Mouse (Mus musculus): ENCODE measurements at regions not wholly inside any gene's neighbourhood (a gene's known extent, or its start where the extent isn't known, plus 50 kb on each side); places are given as distances from the start of the nearest gene placed in this dataset.

GRCm38 (mm10) chr13:107177595-107177994 is 155.7 kb upstream of the Kif2a start:
- DNase-seq (ENCODE audit: low spot score in 2 of 2) = no peak

GRCm38 (mm10) chr13:107175891-107176290 is 154.0 kb upstream of the Kif2a start:
- DNase-seq (ENCODE audit: low spot score in 2 of 2) = no peak

GRCm38 (mm10) chr13:107168599-107169149 is 146.7 kb upstream of the Kif2a start:
- peak in 1 of 2 experiments; percentile 13 for DNase-seq (ENCODE audit: low spot score in 2 of 2)

- no peak for DNase-seq (ENCODE audit: low spot score in 2 of 2)
Measured at GRCm38 (mm10) chr13:107167856-107168598, 146.1 kb upstream of the Kif2a start.

- DNase-seq (ENCODE audit: low spot score in 2 of 2) = no peak
Measured at GRCm38 (mm10) chr13:107151548-107151947, 129.6 kb upstream of the Kif2a start.

- DNase-seq (ENCODE audit: low spot score in 2 of 2) = no peak
Measured at GRCm38 (mm10) chr13:107141209-107141608, 119.3 kb upstream of the Kif2a start.

- no peak for DNase-seq (ENCODE audit: low spot score in 2 of 2)
Measured at GRCm38 (mm10) chr13:107134125-107134524, 112.2 kb upstream of the Kif2a start.

- DNase-seq (ENCODE audit: low spot score in 2 of 2) = no peak
Measured at GRCm38 (mm10) chr13:107126636-107127035, 104.7 kb upstream of the Kif2a start.

GRCm38 (mm10) chr13:107124130-107124668 is 102.3 kb upstream of the Kif2a start:
- DNase-seq (ENCODE audit: low spot score in 2 of 2) = no peak

- peak; percentile 62 to 69 for DNase-seq (ENCODE audit: low spot score in 2 of 2)
Measured at GRCm38 (mm10) chr13:107113949-107114690, 92.2 kb upstream of the Kif2a start.

GRCm38 (mm10) chr13:107108045-107108444 is 86.1 kb upstream of the Kif2a start:
- no peak for DNase-seq (ENCODE audit: low spot score in 2 of 2)

GRCm38 (mm10) chr13:107107572-107107971 is 85.6 kb upstream of the Kif2a start:
- no peak for DNase-seq (ENCODE audit: low spot score in 2 of 2)

GRCm38 (mm10) chr13:107105510-107105909 is 83.6 kb upstream of the Kif2a start:
- peak in 1 of 2 experiments; percentile 48 for DNase-seq (ENCODE audit: low spot score in 2 of 2)

- DNase-seq (ENCODE audit: low spot score in 2 of 2) = peak; percentile 64 to 78
Measured at GRCm38 (mm10) chr13:107101598-107101997, 79.7 kb upstream of the Kif2a start.

GRCm38 (mm10) chr13:107100852-107101325 is 79.0 kb upstream of the Kif2a start:
- peak in 1 of 2 experiments; percentile 24 for DNase-seq (ENCODE audit: low spot score in 2 of 2)

- DNase-seq (ENCODE audit: low spot score in 2 of 2) = no peak
Measured at GRCm38 (mm10) chr13:107100116-107100515, 78.2 kb upstream of the Kif2a start.

GRCm38 (mm10) chr13:107097005-107097404 is 75.1 kb upstream of the Kif2a start:
- DNase-seq (ENCODE audit: low spot score in 2 of 2) = no peak

GRCm38 (mm10) chr13:107094976-107095716 is 73.2 kb upstream of the Kif2a start:
- DNase-seq (ENCODE audit: low spot score in 2 of 2) = peak; percentile 47 to 69

- DNase-seq (ENCODE audit: low spot score in 2 of 2) = peak; percentile 57 to 64
Measured at GRCm38 (mm10) chr13:107094487-107094886, 72.6 kb upstream of the Kif2a start.

GRCm38 (mm10) chr13:107093683-107094082 is 71.8 kb upstream of the Kif2a start:
- no peak for DNase-seq (ENCODE audit: low spot score in 2 of 2)

- no peak for DNase-seq (ENCODE audit: low spot score in 2 of 2)
Measured at GRCm38 (mm10) chr13:107088198-107088597, 66.3 kb upstream of the Kif2a start.

GRCm38 (mm10) chr13:107087355-107087754 is 65.4 kb upstream of the Kif2a start:
- DNase-seq (ENCODE audit: low spot score in 2 of 2) = no peak
